Mouse (Mus musculus): ENCODE results near the gene 4632433K11Rik.
"Not testable (repeated sequence)": the region's sequence is repeated elsewhere in the genome, so short reads cannot be mapped to it uniquely, and the experiment has no call there.

4632433K11Rik gene

DNA sequence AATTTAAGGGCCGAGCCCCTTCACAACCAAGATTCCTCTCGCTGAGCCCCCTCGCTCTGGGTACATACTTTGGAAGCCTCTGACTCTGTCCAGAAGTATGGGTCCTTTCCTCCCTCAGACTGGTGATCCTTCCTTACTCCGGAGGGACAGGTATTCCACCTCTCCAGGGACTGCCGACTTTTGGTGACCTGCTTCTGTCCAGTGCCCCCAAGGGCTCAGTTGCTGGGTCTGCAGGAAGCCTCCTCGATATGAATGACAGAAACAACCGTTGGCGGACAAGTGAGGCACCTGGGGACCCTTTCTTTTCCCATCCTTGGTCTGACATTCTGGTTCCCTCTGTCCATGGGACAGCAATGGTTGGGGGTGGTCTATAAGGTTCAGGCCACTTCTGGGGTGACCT lies 23.5 kb downstream of the 4632433K11Rik start:
- DNase-seq, result no peak

DNA sequence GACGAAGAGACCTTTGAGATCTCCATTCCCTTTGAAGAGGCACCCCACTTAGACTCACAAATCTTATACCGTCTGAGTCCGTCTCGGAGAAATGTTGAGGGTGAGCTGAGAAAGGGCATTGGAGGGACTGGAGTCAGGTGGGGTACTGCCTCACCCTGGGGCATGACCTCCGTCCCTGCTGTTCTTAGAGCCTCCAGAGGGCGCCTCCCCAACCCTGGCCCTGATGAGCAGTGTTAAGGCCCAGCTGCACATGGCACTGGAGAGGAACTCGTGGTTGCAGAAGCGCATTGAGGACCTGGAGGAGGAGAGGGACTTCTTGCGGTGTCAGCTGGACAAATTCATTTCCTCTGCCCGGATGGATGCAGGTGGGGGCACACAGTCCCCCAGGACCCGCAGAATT lies 23.9 kb downstream of the 4632433K11Rik start:
- no peak for DNase-seq

- no peak for DNase-seq
Measured at GRCm38 (mm10) chr7:5058631-5059030, 24.7 kb downstream of the 4632433K11Rik start.

GRCm38 (mm10) chr7:5059421-5059820 lies 25.5 kb downstream of the 4632433K11Rik start:
- no peak for DNase-seq

DNA sequence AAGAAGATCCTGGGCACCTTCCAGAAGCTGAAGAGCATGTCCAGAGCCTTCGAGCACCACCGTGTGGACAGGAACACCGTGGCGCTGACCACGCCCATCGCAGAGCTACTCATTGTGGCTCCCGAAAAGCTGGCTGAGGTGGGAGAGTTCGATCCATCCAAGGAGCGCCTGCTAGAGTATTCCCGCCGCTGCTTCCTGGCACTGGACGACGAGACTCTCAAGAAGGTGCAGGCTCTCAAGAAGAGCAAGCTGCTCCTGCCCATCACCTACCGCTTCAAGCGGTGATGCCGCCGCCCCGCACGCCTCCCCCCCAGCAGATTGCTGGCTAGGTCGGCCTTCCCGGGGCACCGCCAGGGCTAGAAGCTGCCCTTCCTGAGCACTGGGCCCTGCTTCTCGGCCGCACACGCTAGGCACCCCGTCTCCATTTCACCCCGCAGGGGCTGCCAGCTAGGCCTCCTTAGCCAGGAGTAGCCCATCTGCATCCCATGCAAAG lies 26.4 kb downstream of the 4632433K11Rik start:
- DNase-seq, result peak; percentile 86 to 87

- DNase-seq, result peak; percentile 99 to 100
Measured at GRCm38 (mm10) chr7:5060944-5061773, 27.2 kb downstream of the 4632433K11Rik start.

- DNase-seq, result peak; percentile 94 to 96
Measured at GRCm38 (mm10) chr7:5061774-5062359, 27.9 kb downstream of the 4632433K11Rik start, which contains the start of gene U2af2. Gene U2af2, plus strand, starts transcription at chr7:5062143.

DNA sequence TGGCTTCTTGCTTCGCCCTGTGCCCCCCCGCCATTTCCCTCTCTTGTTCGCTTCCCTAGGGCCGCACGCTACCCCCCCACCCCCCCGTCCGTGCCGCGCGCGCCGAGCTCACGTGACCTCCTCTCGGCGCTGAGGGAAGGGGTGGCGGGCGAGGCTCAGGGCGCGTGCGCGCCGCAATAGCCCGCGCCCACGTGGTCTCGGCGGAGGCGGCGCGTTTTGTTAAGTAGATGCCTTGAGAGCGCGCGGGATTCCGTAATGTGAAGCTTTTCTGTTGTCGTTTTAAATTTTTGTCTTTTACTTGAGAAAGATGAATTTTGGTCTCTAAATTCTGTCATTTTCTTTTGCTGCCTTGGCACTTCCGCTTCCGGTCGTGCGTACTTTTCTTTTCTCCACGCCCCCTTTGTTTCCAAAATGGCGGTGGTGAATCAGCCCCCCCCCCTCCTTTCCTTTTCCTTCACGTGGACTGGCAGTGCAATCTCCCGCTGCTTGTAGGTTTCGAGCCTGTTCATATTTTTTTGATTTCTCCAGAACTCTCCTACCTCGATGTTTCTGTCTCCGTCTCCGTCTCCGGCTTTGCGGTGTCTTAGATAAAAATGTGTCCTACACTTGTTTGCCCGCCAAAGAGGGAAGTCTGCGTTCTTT lies 28.6 kb downstream of the 4632433K11Rik start:
- DNase-seq, result no peak

DNA sequence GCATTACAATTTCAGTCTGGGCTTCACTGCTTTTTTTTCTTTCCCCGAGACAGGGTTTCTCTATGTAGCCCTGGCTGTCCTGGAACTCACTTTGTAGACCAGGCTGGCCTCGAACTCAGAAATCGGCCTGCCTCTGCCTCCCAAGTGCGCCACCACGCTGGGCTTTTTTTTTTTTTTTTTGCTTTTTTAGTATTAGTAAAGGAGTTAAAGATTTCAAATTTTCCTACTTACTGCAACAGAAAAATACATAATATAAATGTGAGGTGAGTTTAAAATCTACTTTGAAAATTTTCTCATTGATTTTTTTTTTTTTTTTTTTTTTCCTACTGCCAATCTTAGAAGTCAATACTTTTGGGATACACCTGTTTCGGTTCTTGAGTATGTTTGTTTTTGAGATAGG lies 31.0 kb downstream of the 4632433K11Rik start:
- DNase-seq, result no peak

DNA sequence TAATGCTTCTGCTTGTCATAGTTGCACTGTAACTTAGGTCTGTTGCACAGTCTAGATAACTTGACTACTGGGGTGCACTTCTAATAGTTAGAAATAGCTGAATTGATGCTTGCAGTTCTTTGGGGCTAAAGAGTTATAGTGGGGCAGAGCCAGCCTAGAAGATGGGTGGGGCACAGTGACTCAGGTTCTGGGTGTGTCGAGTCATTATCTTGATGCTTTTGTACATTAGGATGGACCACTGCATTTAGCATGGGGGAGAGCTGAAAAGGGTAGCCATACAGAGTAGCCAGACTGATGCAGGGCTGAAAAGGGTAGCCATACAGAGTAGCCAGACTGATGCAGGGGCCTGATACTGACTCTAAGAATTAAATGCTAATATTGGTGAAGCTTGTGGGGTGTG lies 39.7 kb downstream of the 4632433K11Rik start:
- no peak for DNase-seq

- DNase-seq, result no peak
Measured at GRCm38 (mm10) chr7:5074984-5075383, 41.1 kb downstream of the 4632433K11Rik start.

- no peak for DNase-seq
Measured at GRCm38 (mm10) chr7:5076931-5077330, 43.0 kb downstream of the 4632433K11Rik start.

DNA sequence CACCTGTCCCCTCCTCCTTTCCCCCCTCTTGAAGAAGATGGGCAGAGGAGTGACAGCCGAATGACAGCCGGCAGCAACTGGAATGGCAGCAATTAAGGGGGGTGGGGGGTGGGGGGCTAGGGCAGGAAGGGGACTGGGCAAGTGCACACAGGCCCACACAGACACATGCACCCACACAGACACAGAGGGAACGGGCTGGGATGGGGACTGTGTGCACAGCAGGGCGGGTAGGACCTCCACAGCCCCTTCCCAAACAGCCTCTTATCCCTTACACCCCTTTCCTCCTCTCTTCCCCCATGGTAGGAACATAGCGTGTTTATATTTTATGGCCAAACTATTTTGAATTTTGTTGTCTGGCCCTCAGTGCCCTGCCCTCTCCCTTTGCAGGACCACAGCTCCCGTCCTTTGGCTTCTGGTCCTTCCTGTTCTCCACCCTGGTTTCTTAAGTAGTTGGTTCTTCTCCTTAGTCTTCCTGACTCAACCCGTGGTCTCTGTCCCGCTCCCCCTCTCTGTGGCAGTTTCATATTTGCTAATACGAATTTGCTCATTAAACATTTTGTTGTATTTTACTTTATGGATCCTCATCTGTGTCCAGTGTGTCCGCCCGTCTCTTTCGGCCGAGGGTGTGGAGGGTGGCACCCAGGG lies 45.6 kb downstream of the 4632433K11Rik start:
- not testable (repeated sequence) for DNase-seq

DNA sequence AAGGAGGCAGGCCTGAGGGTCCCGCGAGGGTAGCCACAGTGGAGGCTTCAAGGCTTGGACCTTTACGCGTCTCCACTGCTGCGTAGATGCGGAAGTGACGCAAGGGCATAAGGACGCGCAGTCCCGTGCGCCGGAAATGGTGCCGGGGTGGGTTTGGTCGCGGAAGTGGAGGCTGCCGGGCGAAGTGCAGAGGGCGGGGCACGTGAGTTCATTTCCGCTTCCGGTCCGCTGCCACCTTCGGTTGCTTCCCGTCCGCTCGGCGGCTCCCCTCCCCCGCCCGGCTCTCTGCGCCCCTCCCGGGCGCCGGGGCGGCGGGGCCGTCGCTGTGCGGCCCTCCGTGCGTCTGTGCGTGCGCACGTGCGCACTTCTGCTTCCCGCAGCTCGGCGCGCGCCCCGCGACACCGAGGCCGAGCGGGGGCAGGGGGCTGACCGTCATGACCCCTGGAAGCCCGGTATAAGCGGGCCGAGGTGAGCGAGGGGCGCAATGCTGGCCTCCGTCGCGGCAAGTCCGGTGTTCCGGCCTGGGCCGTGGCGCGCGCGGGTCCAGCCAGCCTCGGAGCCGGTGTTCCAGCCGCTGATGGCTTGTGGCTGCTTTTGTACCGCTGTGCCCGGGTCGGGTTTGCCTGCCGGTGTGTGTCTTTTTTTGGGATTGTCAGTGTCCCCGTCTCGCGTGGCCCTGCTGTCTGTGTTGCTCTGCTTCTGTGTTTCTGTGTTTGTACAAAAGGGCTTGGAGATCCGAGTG lies 46.3 kb downstream of the 4632433K11Rik start, which contains the start of gene Epn1:
Gene Epn1, plus strand, starts transcription at position 226 of the 742 bp plus-strand sequence.
- DNase-seq, result peak; percentile 97 to 98

- DNase-seq, result no peak
Measured at GRCm38 (mm10) chr7:5080815-5081214, 46.9 kb downstream of the 4632433K11Rik start.

DNA sequence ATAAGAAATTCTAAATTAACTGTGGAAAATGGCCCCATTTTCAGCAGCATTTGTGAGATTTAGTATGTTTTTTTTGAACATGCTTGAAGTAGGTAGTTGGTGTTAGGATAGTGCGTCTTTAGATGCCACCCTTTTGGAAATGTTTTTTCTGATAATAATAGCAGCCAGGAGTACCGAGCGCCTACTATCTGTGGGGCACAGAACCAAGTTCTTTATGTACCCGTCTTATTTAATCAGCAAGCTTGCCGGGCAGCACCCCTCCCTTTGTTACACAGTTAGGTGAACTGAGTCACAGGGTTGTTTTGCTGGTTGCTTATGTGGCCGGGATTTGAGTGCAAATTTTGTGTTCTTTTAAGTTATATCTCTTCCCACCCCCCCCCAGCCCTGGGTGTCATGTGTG lies 47.3 kb downstream of the 4632433K11Rik start:
- no peak for DNase-seq

- DNase-seq, result no peak
Measured at GRCm38 (mm10) chr7:5081939-5082338, 48.0 kb downstream of the 4632433K11Rik start.

GRCm38 (mm10) chr7:5083325-5084105 lies 49.6 kb downstream of the 4632433K11Rik start:
- no peak for DNase-seq
